Mouse (Mus musculus): ENCODE measurements around the gene Cx3cl1. TPM values are rescaled to one million over a fixed set of nuclear protein-coding genes. Genes with fewer than 3 reads are reported as not detected.

The Cx3cl1 gene
- total RNA-seq, 2 experiments from 2014 or later = 10.4 to 13.3 TPM

DNA sequence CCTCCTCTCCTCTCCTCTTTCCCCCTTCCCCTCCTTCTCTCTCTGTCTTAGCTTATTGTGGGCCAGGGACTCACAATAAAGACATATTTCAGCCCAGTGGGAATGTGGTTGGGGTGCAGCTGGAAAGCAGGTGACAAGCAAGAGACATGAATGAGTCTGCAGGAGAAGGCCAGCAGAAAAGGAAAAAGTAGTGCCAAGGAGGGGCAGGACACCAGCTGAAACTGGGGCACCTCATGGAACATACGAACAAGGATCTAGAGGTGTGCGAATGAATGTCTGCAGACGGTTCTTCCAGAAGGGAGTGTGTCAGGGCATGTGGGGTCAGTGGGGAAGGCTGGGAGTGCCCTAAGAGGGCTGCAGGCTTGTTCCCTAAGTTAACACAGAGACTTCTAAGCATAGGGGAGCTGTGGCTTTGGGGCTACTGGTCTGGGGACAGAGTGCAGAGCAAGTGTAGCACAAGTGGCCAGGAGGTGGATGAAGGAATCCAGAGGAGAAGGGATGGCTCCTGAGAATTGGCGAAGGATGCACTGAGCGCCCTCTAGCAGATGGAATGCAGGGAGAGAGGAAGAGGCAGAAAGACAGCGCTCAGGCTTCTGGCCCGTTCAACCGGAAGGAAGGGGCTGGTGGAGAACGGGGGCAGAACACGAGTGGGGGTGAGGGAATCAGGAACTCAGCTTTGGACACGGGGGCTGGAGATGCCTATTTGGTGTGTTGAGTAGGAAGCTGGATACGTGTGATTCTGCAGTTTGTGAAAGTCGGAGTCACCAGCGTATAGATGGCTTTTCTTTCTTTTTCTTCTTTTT lies 29.7 kb downstream of the Cx3cl1 start:
- peak; percentile 47 for DNase-seq

DNA sequence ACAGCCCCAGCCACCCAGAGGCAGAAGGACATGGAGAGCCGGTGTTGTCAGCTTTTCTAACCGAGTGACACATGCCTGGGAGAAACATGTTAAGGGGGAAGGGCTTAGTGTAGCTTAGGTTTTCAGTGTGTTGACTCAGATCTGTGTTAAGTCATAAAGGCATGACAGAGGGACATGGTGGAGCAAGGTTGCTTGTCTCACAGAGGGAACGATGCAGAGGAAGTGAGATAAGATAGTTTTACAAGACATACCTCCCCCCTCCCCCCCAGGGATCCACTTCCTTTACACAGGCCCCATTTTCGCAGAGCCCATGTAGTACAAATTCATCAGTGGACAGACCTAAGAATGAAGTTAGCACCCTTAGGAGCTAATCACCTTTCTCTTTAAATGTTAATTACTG lies 30.6 kb downstream of the Cx3cl1 start:
- no peak for DNase-seq

DNA sequence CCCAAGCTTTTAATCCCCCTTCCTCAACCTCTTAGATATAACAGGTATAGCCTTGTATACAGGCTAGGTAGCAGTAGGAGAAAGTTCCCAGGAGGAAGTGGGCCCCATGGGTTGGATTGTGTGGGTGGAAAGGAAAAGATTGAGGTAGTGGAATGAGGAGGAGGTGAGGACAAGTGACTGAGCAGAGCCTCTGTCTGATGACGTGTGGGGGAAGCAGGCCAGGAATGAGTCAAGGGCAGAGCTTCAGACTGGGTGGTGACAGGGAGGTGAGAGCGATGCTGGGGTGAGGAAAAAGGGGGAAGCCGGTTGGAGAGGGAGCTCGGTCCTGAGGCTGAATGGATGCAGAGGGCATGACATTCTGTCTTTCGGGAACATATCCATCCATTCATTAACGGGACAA lies 31.7 kb downstream of the Cx3cl1 start:
- peak; percentile 36 for DNase-seq

DNA sequence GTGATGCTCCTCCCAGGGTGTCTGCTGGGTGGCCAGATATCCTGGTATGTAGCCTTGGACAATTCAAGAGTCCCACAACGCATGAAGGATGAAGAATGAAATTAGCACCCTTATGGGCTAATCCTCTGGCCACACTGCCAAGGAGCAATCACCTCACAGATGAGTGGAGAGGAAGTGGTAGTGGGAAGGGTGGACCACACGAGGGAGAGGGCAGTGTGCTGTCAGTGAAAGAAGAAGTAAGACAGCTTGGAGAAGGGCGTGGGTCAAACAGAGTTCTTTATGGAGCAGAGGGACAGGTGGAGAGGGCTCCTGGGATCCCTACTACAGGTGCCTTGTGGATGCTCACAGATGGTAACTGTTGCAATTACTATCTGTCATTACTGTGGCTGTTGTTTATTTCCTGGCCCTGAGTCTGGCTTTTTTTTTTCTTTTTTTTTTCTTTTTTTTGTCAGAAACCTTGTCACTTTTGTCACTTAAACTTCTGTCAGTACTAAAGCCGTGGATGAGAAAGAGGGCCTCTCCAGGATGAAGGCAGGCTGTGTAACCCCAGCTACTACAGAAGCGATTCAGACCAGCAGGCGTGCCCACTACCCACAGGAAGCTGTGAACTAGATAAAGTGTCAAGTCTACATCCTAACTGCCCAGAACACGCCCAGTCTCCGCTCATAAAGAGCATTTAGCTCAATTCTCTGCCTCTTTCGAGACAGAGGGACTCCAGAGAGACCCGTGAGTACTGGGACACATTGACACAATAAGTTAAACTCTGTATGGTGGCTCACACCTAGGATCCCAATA lies 32.9 kb downstream of the Cx3cl1 start:
- no peak for DNase-seq

DNA sequence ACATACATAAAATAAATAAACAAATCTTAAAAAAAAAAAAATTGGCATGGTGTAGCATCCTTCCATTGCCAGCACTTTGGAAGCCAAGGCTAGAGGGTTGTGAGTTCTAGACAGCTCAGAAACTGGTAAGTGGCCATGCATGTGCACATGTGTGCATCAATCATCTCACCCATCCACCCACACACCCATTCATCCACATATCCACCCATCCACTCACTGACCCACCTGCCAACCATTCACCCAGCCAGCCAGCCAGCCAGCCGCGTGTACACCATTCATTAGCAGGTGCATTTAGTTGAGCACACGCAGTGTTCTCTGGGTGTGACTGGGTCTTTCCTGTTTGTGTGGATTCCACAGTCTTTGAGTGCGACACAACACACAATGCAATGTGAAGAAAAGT lies 34.0 kb downstream of the Cx3cl1 start:
- no peak for DNase-seq

DNA sequence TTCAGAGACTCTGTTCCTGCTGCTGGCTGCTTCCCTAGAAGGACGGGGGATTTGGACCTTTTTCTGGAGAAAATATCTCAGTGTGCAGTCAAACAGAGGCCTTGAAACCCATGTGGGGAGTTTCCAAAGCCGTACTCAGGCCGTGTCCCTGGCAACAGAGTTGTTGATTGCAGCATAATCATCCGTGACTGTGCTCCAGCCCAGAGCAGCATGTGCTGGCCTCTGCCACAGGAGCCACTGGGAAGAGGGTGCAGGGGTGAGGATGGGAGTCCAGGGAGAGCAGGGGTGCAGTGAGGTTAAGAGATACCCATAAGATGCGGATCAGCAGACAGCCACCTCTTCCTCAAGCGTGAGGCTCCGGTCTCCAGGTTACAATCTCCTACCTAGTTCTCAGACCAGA lies 35.7 kb downstream of the Cx3cl1 start:
- peak; percentile 71 for DNase-seq

DNA sequence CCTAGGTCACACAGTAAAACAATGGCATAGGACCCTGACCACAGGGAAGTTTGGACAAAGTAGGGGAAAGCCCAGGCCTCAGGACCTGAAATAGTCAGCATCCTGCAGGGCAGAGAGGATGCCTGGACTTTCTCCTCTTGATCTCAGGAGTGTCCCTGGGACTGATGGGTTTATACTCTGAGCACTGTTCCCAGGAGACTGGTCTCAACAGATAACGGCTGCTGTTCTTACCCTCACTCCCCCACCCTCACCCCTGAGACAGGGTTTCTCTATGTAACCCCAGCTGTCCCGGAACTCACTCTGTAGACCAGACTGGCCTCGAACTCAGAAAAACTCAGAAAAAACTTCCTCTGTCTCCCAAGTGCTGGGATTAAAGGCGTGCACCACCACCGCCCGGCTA lies 36.6 kb downstream of the Cx3cl1 start:
- DNase-seq = no peak

DNA sequence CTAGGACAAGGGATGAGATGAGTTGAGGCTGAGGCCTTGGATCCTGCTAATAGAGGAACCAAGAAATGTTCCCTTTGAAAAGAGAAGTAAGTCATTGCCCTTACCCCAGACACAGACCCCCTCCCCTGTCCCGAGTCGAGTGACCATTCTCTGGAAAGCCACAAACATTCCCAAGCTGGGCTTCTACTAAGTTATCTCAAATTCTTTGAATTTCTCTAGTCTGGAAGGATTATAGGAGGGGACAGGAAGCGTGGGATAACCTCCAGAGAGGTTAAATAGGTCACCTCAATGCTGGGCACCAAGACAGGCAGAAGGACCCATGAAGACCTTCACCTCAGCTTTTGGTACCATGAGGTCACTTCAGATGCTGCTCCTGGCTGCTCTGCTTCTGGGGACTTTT lies 38.3 kb downstream of the Cx3cl1 start, which contains the start of gene Ccl17:
Ccl17 (plus strand) TSS at position 301 of the 400 bp plus-strand sequence.
- no peak for DNase-seq

DNA sequence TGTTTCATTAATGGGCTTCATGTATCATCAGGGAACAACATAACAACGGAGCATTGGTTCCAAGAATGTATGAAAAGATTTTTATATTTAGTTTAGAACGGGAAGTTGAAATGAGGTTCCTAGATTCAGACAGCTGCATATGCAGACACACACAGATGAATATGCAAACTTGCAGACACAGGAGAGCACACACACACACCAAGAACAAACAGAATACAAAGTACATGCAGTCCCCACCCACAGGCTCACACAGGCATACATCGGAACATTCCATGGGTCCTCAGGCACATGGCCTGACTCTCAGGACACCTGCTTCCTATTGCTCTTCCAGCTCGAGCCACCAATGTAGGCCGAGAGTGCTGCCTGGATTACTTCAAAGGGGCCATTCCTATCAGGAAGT lies 39.0 kb downstream of the Cx3cl1 start:
- no peak for DNase-seq

DNA sequence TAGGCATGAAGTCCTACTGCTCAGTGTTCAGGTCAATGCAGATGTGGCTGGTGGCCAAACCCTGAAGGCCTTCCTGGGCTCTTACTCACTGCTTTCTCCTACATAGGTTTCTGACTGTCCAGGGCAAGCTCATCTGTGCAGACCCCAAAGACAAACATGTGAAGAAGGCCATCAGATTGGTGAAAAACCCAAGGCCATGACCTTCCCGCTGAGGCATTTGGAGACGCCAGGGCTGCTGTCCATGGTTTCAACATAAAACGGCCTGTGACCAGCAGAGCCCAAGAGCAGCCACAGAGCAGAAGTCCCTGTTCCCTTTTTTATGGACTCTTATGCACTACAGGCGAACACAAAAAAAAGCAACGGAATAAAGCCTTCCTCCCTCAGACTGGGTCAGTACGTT lies 39.8 kb downstream of the Cx3cl1 start:
- DNase-seq = peak; percentile 52

DNA sequence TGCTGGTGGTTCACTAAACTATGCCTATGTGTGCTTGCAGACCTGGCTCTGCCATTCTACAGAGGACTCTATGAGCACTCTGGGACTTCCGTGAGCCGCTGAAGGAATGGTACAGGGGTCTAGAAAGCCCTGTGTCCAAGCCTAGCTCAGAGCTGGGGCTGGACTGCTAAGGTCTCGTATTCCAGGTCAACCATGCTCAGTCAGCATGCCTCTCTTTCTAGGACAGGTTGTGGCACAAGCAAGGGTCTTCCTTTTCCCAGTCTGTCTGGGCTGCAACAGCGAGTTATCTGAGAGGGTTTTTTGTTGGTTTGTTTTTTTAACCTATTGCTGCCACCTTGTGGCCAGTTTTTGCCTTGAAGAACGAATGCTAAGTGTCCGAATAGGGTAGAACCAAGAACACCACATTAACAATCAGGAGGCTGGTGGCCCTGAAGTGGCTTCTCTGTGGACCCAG lies 40.9 kb downstream of the Cx3cl1 start:
- peak; percentile 87 for DNase-seq

DNA sequence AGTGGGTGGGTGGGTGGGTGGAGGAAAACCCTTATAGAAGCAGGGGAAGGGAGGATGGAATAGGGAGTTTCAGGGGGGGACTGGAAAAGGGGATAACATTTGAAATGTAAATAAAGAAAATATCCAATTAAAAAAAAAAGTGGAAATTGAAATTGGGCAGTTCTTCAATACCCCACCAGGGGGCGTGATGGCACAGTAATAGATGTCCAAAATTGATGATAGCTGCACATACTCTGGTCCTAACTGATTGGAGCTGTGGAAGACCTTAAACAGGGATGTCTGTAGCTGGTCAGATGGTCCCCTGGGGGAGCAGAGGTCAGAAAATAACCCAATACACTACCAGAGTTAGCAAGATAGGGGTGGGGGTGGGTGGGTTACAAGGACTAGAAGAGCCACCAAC lies 42.7 kb downstream of the Cx3cl1 start:
- DNase-seq = peak; percentile 55

DNA sequence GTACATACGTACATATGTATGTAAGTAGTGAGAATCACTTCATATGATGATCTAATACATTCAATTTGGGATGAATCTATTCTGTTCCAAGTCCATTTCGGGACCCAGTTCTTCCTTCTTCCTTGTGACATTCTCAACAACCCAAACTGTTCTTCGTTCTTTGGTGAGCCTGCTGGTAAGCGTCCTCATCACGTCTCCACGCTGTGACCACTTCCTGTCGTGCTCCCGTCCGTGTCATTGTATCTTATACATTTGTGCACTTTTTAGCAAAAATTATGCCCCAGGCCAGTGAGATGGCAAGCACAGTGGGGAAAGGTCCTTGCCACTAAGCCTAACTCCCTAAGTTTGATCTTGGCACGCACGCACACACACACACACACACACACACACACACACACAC lies 46.1 kb downstream of the Cx3cl1 start:
- no peak for DNase-seq

DNA sequence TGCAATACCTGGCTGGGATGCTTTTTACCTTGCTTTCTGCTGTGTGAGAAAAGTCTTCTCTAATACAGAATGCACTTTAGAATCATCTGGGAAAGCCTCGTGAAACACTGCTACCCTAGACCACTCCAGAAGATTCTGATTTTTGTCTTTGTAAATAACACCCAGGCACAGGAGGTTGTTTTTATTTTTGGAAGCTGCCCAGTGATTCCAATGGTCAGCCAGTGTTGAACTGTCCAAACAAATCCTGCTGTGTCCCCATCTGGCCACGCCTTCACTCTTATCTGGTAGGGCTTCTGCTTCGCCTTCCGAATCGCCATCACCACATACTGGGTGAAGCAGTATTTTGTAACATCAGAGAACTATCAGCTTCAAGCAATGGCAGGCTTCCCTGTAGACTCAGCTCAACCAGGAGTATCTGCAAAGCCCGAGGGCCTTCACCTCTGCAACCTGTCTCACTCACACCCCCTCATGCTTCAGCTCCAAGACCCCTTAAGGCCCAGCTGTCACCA lies 47.9 kb downstream of the Cx3cl1 start:
- DNase-seq = no peak

DNA sequence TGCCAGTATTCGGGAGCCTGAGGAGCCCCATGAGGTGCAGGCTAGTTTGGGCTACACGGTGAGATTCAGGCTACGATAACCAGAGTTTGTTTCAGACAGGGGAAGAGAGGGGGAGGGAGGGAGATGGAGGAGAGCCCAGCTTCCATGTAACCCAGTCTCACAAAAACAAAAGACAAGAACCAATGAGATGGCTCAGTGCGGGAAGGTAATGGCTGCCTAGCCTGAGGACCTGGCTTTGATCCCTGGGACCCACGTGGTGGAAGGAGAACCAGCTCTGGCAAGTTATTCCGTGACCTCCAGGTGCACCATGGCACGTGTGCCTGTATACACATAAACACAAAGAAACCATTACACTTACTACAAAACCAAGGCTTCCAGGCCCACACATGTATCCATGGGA lies 48.7 kb downstream of the Cx3cl1 start:
- DNase-seq = no peak

DNA sequence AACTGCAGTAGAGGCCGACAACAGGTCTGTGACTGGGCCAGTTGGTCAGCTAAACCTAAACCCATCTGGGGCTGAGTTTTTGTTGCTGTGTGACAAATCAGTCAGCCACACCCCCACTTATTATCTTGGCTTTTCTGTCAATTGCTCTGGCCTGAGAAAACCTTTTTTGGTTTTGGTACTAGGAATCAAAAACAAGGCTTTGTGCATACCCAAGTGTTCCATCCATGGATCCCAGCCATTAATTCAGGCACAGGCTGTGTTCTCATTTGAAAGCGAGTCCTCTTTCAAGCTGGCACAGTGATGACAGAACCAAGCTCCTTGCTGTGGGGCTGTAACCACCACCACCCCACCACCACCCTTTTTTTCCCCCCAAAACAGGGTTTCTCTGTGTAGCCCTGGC lies 49.6 kb downstream of the Cx3cl1 start:
- no peak for DNase-seq

DNA sequence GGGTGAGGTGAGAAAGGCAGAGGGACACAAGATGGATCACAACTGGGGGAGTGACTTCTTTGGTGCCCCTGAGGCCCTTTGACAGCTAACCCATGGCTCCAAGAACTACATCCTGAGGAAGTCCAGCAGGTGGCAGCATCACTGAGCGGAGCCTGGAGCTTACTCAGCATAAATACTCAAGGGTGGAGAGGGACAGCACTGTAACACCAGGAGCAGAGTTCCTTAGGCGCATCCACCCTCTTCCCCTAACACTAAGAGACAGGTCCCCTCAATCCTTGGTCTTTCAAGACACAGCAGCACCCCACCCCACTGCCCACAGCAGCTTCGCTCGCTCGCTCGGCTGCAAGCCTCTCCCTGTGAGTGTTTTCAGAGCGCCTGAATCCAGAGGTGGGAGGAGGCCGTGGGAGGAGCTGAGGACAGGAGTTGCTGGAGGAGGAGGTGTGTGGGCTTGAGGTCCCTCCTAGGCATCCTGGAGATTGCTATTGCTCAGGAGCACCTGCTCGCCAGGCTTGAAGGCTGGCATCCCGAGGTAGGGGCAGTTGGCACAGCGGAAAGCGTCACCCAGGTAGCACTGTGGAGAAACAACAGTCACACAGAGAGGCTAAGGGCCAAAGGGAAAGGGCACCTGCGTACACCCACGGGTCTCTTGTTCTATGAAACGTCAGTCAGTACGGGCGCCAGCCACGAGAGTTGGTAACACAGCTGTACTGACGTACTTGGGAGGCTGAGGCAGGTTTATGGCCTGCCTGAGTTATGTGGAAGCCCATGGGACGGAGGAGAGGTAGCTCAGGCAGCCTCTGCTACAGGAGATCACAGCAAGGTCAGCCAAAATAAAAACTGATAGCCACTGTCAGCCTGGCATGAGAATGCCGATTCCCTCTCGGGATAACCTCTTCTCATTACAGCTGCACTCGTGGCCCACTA lies 51.1 kb downstream of the Cx3cl1 start:
- DNase-seq = peak; percentile 74

DNA sequence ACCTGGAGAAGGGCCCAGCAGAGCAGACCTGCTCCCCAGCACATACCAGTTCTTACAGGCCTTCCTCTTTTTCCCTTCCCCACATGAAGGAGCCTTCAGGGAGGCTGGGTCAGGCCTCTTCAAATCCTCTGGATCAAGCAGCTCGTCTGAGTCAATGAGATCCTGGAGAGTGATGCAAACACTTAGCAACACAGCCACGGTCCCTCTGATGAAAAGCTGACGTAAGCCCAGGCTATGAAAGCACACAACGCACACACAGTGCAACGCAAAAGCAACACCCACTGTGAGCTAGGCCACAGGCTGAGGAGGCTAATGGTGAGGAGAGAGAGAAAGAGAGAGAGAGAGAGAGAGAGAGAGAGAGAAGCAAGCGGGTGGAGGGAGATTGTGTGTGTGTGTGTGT lies 53.4 kb downstream of the Cx3cl1 start:
- no peak for DNase-seq

DNA sequence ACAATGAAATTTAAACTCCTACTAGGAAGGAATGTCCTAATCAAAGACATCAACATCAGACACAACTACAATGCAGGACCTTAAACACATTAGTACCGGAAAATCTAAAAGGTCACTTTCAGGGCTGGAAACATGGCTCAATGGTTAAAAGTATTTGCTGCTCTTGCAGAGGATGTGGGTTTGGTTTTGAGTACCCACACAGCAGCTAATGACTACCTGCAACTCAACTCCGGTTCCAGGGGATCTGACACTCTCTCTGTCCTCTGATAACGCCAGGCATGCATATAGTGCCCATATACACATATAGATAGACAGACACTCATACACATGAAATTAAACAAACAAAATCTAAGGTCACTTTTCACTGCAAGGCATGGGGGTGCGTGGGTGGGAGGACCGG lies 54.4 kb downstream of the Cx3cl1 start:
- no peak for DNase-seq

DNA sequence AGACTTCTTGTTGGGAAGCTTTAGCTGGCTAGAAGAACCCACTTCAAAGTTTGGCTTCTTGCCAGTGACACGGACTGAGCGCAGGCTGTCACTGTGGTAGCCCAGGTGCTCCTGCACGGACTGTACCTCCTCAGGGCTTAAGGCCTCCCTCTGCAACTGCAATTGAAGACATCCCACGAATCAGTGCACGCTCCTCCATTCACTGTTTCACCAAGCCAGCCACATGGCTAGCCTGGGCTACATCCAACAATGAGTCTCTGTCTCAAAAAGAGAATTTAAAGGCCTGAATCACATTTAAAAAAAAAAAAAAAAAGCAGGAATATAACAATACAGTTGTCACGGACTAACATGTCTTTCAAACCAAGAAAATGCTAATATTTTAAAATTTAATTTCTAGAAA lies 56.5 kb downstream of the Cx3cl1 start:
- no peak for DNase-seq

All from adrenal gland, postnatal 10 days (tissue).